Mouse (Mus musculus): Measurements from ENCODE around the gene Adk. TPM values are rescaled to one million over a fixed set of nuclear protein-coding genes. Genes with fewer than 3 reads are reported as not detected.

Gene Adk
- polyA plus RNA-seq, 1 experiment = 1.0 TPM

DNA sequence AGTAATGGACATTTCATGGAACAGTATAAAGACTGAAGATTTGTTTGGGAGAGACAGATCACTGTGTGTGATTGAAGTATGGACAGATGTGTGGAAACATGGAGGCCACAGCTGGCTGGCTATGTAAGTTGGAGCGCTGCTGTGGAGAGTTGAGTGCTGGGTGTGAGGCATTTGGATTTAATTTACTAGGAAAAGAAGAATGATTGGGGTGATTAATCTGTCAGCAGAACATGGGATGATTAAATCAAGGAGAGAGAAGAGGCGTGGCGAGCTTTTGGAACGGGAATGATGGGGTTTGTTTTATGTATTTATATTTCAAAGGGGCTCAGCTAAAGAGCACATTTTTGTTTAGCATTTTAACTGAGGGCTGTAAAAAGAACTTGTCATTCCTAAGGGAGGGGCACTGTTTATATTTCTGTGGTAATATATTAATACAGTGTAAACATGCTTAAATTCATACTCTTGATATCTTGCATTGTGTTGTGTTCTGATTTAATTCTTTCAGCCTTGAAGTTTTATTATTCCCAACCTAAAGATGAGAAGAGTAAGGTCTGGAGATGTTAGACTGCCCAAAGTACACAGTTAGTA, 256.1 kb downstream of the Adk start:
- Histone ChIP-seq H3K27me3 (ENCODE audit: control insufficient read depth) (no peaks in the 10 kb centered on the region), H3K4me1 (ENCODE audit: control insufficient read depth) (no peaks in the 10 kb centered on the region), H3K9me3 (ENCODE audit: control insufficient read depth, low read length) (no peaks in the 10 kb centered on the region), H3K36me3 (ENCODE audit: control insufficient read depth) (peaks cover 7% of the 10 kb centered on the region), H3K4me3 (replicated peaks) (no peak overlapping the region)
- TF ChIP-seq TAL1 (IDR thresholded peaks at IDR 0.05; ENCODE audit: low read length) (no peak), GATA1 (IDR thresholded peaks at IDR 0.05; ENCODE audit: low read length) (no peak)

DNA sequence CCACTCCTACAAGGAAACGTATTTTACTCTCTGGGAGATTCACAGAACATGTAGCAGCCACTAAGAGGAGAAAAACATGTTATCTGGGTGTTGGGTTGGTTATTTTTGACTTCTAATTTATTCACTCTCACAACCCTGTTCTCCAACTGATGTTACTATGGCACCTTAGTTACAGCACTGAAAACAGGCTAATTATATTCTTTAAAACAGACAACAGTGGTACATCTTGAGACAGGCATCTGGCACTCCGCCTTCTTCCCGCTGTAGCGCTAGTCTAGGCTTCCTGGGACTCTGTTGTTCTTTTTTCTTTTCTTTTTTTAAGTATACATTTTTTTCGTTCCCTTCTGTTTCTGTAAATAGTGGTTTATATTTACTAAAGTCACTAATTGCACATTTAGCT, 258.2 kb downstream of the Adk start:
- H3K36me3 ChIP-seq (ENCODE audit: control insufficient read depth) = peaks cover 2% of the 10 kb centered on the region
- TF ChIP-seq TAL1 (IDR thresholded peaks at IDR 0.05; ENCODE audit: low read length) (no peak), GATA1 (IDR thresholded peaks at IDR 0.05; ENCODE audit: low read length) (no peak)
- H3K9me3 ChIP-seq (ENCODE audit: control insufficient read depth, low read length) = no peaks in the 10 kb centered on the region
- no peaks in the 10 kb centered on the region for H3K4me1 ChIP-seq (ENCODE audit: control insufficient read depth)
- no peak overlapping the region for H3K4me3 ChIP-seq (replicated peaks)
- no peaks in the 10 kb centered on the region for H3K27me3 ChIP-seq (ENCODE audit: control insufficient read depth)

DNA sequence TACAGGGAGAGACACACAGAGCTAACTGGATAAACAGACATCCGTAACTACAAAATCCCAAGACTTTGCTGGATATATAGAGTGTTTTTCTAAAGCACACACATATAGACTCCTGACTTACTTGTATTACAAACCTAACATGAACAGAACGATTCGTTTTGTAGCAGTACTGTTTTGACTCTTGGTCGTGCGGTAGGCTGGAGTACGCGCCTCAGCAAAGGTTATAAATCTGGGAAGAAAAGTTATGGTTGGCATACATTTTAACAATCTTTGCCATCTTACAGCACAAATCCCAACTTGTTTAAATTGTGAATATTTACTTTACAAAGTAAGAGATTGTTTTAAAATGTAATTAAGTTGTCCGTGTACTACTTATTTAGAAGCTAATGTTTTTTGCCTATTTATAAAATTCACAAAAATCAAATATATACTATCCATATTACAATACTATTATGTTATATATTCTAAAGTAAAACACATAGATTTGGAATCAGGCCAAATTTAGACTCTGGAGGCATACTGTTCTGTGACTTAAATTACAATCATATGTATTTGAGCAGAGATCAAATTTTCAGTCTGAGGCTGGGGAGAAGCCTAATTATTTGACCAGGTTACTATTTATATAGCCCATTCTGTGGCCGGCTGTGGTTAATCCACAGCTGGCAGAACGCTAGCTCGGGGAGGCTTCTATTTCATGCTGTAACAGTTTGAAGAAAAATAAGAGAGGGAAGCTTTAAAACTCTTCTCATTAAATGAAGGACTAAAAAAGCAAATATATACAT, 261.4 kb downstream of the Adk start:
- H3K4me1 ChIP-seq (ENCODE audit: control insufficient read depth) = no peaks in the 10 kb centered on the region
- no peak overlapping the region for H3K4me3 ChIP-seq (replicated peaks)
- TF ChIP-seq TAL1 (IDR thresholded peaks at IDR 0.05; ENCODE audit: low read length) (no peak), GATA1 (IDR thresholded peaks at IDR 0.05; ENCODE audit: low read length) (no peak)
- peaks cover 2% of the 10 kb centered on the region for H3K36me3 ChIP-seq (ENCODE audit: control insufficient read depth)
- no peaks in the 10 kb centered on the region for H3K27me3 ChIP-seq (ENCODE audit: control insufficient read depth)
- H3K9me3 ChIP-seq (ENCODE audit: control insufficient read depth, low read length) = no peaks in the 10 kb centered on the region

DNA sequence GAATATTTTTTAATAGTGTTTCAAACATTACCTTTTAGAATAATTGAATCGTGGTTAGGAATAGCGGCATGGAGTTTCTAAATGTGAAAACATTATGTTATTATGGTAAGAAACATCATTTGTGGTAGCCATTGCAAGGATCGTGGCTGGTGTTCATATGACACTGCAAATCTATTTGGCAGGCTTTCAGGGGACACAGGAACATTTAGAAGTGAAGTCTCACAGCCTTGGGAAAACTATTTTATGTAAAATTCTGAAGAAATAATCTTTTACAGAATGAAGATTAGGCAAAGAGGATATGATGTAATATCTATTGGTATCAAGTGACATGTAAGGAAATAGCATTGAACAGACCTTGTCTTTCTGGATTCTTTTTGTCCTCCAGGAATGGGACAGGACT, 262.1 kb downstream of the Adk start:
- peaks cover 2% of the 10 kb centered on the region; the same call in 1 of the 2 replicates for H3K36me3 ChIP-seq (ENCODE audit: control insufficient read depth)
- no peak overlapping the region for H3K4me3 ChIP-seq (replicated peaks)
- H3K9me3 ChIP-seq (ENCODE audit: control insufficient read depth, low read length) = no peaks in the 10 kb centered on the region
- no peaks in the 10 kb centered on the region for H3K4me1 ChIP-seq (ENCODE audit: control insufficient read depth)
- H3K27me3 ChIP-seq (ENCODE audit: control insufficient read depth) = no peaks in the 10 kb centered on the region
- no peak for TF ChIP-seq TAL1 (IDR thresholded peaks at IDR 0.05; ENCODE audit: low read length)
- no peak for TF ChIP-seq GATA1 (IDR thresholded peaks at IDR 0.05; ENCODE audit: low read length)

DNA sequence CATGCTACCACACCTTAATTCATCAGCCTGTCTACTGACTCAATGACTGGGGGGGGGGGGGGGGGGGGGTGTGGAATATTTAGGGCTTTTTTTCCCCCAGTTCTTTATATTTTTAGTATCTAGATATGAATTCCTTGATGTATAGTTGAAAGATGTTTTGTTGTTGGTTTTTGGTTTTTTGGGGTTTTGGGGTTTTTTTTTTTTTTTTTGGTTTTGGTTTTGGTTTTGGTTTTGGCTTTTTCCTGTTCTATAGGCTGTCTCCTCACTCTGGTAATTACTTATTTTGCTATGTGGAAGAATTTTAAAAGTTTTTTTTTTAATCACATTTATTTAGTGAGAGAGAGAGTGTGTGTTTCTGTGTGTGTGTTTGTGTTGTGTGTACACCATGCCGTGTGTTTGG, 282.5 kb downstream of the Adk start:
- no peak for TF ChIP-seq GATA1 (IDR thresholded peaks at IDR 0.05; ENCODE audit: low read length)
- Histone ChIP-seq H3K27me3 (ENCODE audit: control insufficient read depth) (no peaks in the 10 kb centered on the region), H3K9me3 (ENCODE audit: control insufficient read depth, low read length) (no peaks in the 10 kb centered on the region), H3K4me1 (ENCODE audit: control insufficient read depth) (no peaks in the 10 kb centered on the region), H3K36me3 (ENCODE audit: control insufficient read depth) (peaks cover 8% of the 10 kb centered on the region), H3K4me3 (replicated peaks) (no peak overlapping the region)

DNA sequence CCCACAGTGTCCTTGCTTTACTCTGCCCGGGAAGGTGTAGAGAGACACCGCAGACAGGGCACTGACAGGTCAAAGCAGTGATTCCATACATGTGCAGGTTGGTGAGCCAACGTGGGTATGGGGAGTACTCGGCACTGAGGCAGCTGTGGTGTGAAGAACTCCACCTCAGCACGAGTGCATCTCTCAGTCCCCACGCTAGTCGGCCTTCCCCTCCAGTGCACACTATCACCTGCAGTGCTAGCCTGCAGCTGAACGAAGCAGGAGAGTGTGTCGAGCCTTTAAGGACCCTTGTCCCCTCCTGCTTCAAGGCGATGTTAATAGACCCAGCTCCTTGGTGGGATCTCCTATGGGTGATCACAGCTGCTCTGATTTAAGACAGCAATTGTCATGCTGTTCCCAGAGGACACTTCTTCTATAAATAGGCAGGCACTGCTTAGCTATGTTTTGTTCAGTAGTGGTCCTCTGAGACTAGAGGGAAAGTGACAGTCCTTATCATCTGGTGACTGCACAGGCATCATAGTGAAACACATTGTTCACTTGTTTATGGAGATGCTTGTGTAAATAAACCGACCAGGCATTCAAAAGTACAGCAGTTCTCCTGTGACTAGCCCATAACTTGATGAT, 283.4 kb downstream of the Adk start:
- Histone ChIP-seq H3K4me1 (ENCODE audit: control insufficient read depth) (no peaks in the 10 kb centered on the region), H3K9me3 (ENCODE audit: control insufficient read depth, low read length) (no peaks in the 10 kb centered on the region), H3K4me3 (replicated peaks) (no peak overlapping the region), H3K27me3 (ENCODE audit: control insufficient read depth) (no peaks in the 10 kb centered on the region), H3K36me3 (ENCODE audit: control insufficient read depth) (peaks cover 8% of the 10 kb centered on the region)
- TF ChIP-seq GATA1 (IDR thresholded peaks at IDR 0.05; ENCODE audit: low read length) (no peak), TAL1 (IDR thresholded peaks at IDR 0.05; ENCODE audit: low read length) (no peak)

DNA sequence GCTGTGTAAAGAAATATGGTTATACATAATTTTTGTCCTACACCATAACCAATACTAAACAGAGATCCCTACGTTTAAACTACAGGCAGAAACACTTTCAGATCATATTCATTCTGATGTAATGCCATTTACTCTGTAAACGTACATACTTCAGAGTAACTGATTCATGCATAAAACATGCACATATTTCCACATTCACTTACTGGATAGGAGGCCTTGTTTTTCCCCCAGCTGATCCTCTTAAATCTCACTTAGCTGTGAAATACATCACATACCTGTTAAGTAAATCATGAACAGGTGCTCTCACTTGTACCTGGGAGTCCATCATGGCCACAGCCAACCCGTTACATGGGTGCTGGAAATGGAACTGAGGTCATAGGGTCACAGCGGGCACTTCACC, 285.6 kb downstream of the Adk start:
- H3K36me3 ChIP-seq (ENCODE audit: control insufficient read depth) = peaks cover 3% of the 10 kb centered on the region; the same call in 1 of the 2 replicates
- no peak overlapping the region for H3K4me3 ChIP-seq (replicated peaks)
- no peaks in the 10 kb centered on the region for H3K9me3 ChIP-seq (ENCODE audit: control insufficient read depth, low read length)
- H3K27me3 ChIP-seq (ENCODE audit: control insufficient read depth) = no peaks in the 10 kb centered on the region
- H3K4me1 ChIP-seq (ENCODE audit: control insufficient read depth) = no peaks in the 10 kb centered on the region
- TF ChIP-seq TAL1 (IDR thresholded peaks at IDR 0.05; ENCODE audit: low read length) (no peak), GATA1 (IDR thresholded peaks at IDR 0.05; ENCODE audit: low read length) (no peak)

DNA sequence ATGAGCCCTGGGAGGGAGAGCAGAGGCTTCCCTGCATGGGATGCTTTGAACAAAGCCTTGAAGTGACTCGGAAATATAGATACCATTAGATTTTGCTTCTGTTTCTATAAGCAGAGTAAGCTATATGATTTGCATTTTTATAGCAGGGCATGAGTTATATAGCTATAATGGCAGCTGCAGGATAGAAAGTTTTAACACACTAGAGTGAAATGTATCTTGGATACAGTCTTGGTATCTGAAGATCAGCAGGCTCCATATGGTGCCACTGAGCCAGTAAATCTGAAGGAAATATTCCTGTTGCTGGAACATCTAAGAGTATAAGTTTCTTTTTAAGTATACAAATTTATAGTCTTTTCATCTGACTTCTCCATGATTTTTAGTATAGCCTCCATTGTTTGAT, 288.8 kb downstream of the Adk start:
- H3K36me3 ChIP-seq (ENCODE audit: control insufficient read depth) = peaks cover 4% of the 10 kb centered on the region
- H3K4me1 ChIP-seq (ENCODE audit: control insufficient read depth) = no peaks in the 10 kb centered on the region
- no peaks in the 10 kb centered on the region for H3K9me3 ChIP-seq (ENCODE audit: control insufficient read depth, low read length)
- H3K4me3 ChIP-seq (replicated peaks) = no peak overlapping the region
- H3K27me3 ChIP-seq (ENCODE audit: control insufficient read depth) = no peaks in the 10 kb centered on the region
- TF ChIP-seq GATA1 (IDR thresholded peaks at IDR 0.05; ENCODE audit: low read length) (no peak), TAL1 (IDR thresholded peaks at IDR 0.05; ENCODE audit: low read length) (no peak)

DNA sequence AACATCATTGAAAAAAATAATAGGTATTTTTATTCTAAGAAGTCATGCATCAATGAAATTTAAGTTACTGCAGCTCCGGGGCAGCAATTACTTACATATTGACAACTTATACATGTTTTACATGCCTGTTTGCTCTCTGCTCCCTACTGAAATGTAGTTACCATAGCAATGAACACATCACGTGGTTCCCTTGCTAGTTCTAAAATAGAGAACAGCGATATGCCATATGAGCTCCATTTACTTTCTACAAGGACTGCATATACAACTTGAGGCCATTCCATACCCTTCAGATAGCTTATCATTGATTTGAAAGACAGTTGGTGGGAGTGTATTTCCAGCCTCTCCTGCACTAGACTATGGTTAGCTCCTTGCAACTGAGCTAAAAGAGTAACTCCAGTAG, 290.6 kb downstream of the Adk start:
- Histone ChIP-seq H3K27me3 (ENCODE audit: control insufficient read depth) (no peaks in the 10 kb centered on the region), H3K36me3 (ENCODE audit: control insufficient read depth) (peaks cover 4% of the 10 kb centered on the region), H3K4me1 (ENCODE audit: control insufficient read depth) (no peaks in the 10 kb centered on the region), H3K4me3 (replicated peaks) (no peak overlapping the region), H3K9me3 (ENCODE audit: control insufficient read depth, low read length) (no peaks in the 10 kb centered on the region)
- no peak for TF ChIP-seq GATA1 (IDR thresholded peaks at IDR 0.05; ENCODE audit: low read length)
- no peak for TF ChIP-seq TAL1 (IDR thresholded peaks at IDR 0.05; ENCODE audit: low read length)

Data from erythroblast, embryonic 14.5 days (primary cell).